Mouse (Mus musculus): ENCODE measurements around the gene Cfap69.
"Not testable (repeated sequence)": the region's sequence is repeated elsewhere in the genome, so short reads cannot be mapped to it uniquely, and the experiment has no call there.

Cfap69 gene

GRCm38 (mm10) chr5:5663655-5664370, at the start of gene Cfap69:
TSS of gene Cfap69 (minus strand) at chr5:5664239.
- DNase-seq (ENCODE audit: low spot score): no peak

GRCm38 (mm10) chr5:5711032-5711431, 47.0 kb upstream of the Cfap69 start:
- DNase-seq (ENCODE audit: low spot score): no peak

GRCm38 (mm10) chr5:5707341-5708278, 43.6 kb upstream of the Cfap69 start:
- no peak for DNase-seq (ENCODE audit: low spot score)

GRCm38 (mm10) chr5:5705019-5705418, 41.0 kb upstream of the Cfap69 start:
- no peak for DNase-seq (ENCODE audit: low spot score)

GRCm38 (mm10) chr5:5700386-5700785, 36.3 kb upstream of the Cfap69 start:
- no peak for DNase-seq (ENCODE audit: low spot score)

GRCm38 (mm10) chr5:5698830-5699229, 34.8 kb upstream of the Cfap69 start:
- no peak for DNase-seq (ENCODE audit: low spot score)

GRCm38 (mm10) chr5:5695401-5695942, 31.4 kb upstream of the Cfap69 start:
- DNase-seq (ENCODE audit: low spot score): no peak

- no peak for DNase-seq (ENCODE audit: low spot score)
These were observed 30.1 kb upstream of the Cfap69 start, which contains the start of gene Steap2 for GRCm38 (mm10) chr5:5693956-5694653. TSS of gene Steap2 (minus strand) at chr5:5694578.

- no peak for DNase-seq (ENCODE audit: low spot score)
These were observed 29.5 kb upstream of the Cfap69 start for GRCm38 (mm10) chr5:5693541-5693955.

- no peak for DNase-seq (ENCODE audit: low spot score)
These were observed 28.2 kb upstream of the Cfap69 start for GRCm38 (mm10) chr5:5692167-5692738.

GRCm38 (mm10) chr5:5688945-5689540, 25.0 kb upstream of the Cfap69 start:
- DNase-seq (ENCODE audit: low spot score): no peak

- DNase-seq (ENCODE audit: low spot score): no peak
These were observed 24.2 kb upstream of the Cfap69 start for GRCm38 (mm10) chr5:5688228-5688627.

GRCm38 (mm10) chr5:5686973-5687372, 22.9 kb upstream of the Cfap69 start:
- no peak for DNase-seq (ENCODE audit: low spot score)

GRCm38 (mm10) chr5:5684946-5685345, 20.9 kb upstream of the Cfap69 start:
- not testable (repeated sequence) for DNase-seq (ENCODE audit: low spot score)

- DNase-seq (ENCODE audit: low spot score): no peak
These were observed 19.3 kb upstream of the Cfap69 start for GRCm38 (mm10) chr5:5683292-5683691.

GRCm38 (mm10) chr5:5679459-5679858, 15.4 kb upstream of the Cfap69 start:
- no peak for DNase-seq (ENCODE audit: low spot score)

- no peak for DNase-seq (ENCODE audit: low spot score)
These were observed 12.0 kb upstream of the Cfap69 start for GRCm38 (mm10) chr5:5676082-5676481.

GRCm38 (mm10) chr5:5668920-5669319, 4.9 kb upstream of the Cfap69 start:
- no peak for DNase-seq (ENCODE audit: low spot score)

GRCm38 (mm10) chr5:5664371-5664926, 410 bp upstream of the Cfap69 start:
- no peak for DNase-seq (ENCODE audit: low spot score)

- DNase-seq (ENCODE audit: low spot score): no peak
These were observed 982 bp downstream of the Cfap69 start for GRCm38 (mm10) chr5:5663057-5663456.

- DNase-seq (ENCODE audit: low spot score): no peak
These were observed 5.4 kb downstream of the Cfap69 start for GRCm38 (mm10) chr5:5658680-5659079.

Data from urinary bladder, postnatal 10 days (tissue).